Mouse (Mus musculus) urinary bladder, adult 2 months (tissue): ENCODE data around the gene Slfn8. TPM values are rescaled to one million over a fixed set of nuclear protein-coding genes. Genes with fewer than 3 reads are reported as not detected.
"Not testable (repeated sequence)": the region's sequence is repeated elsewhere in the genome, so short reads cannot be mapped to it uniquely, and the experiment has no call there.

ENCODE experiments used
- DNase-seq: peaks from one replicate; pipeline ENCODE4 v3.0.0; 2022; ENCODE audit warnings: low spot score
- polyA plus RNA-seq: library from polyadenylated mRNA; depleted of rRNA; stranded (reverse); fragments of >200 nt; gene quantifications from 2 replicates; pipeline ENCODE4 v1.2.3, GENCODE M21; 2012; rRNA removed

Gene Slfn8
- polyA plus RNA-seq, 1 experiment = 3.0 TPM

GRCm38 (mm10) chr11:82991469-82992166, 29.0 kb downstream of the Slfn8 start, which contains the start of gene Slfn9:
Gene Slfn9 (minus strand): TSS chr11:82991830.
- DNase-seq = peak; percentile 20

GRCm38 (mm10) chr11:82990612-82991385, 29.8 kb downstream of the Slfn8 start:
- DNase-seq = not testable (repeated sequence)

- DNase-seq = no peak
Observed at GRCm38 (mm10) chr11:82989357-82989756, 31.3 kb downstream of the Slfn8 start.

- no peak for DNase-seq
Observed at GRCm38 (mm10) chr11:82987621-82988020, 33.0 kb downstream of the Slfn8 start.

GRCm38 (mm10) chr11:82983193-82983592, 37.4 kb downstream of the Slfn8 start:
- DNase-seq = no peak

GRCm38 (mm10) chr11:82982409-82982808, 38.2 kb downstream of the Slfn8 start:
- not testable (repeated sequence) for DNase-seq

GRCm38 (mm10) chr11:82973916-82974315, 46.7 kb downstream of the Slfn8 start:
- DNase-seq = no peak

- DNase-seq = no peak
Observed at GRCm38 (mm10) chr11:82971590-82971974, 49.0 kb downstream of the Slfn8 start.

GRCm38 (mm10) chr11:82970712-82971589, 49.7 kb downstream of the Slfn8 start:
- DNase-seq = no peak

- no peak for DNase-seq
Observed at GRCm38 (mm10) chr11:82962215-82962614, 58.4 kb downstream of the Slfn8 start.

GRCm38 (mm10) chr11:82961743-82962142, 58.9 kb downstream of the Slfn8 start:
- DNase-seq = no peak

GRCm38 (mm10) chr11:82959613-82960012, 61.0 kb downstream of the Slfn8 start:
- DNase-seq = no peak

- no peak for DNase-seq
Observed at GRCm38 (mm10) chr11:82956925-82957324, 63.7 kb downstream of the Slfn8 start.

- DNase-seq = no peak
Observed at GRCm38 (mm10) chr11:82954631-82955030, 66.0 kb downstream of the Slfn8 start.

GRCm38 (mm10) chr11:82952612-82953542, 67.7 kb downstream of the Slfn8 start:
- no peak for DNase-seq

Other genes starting within 250 kb of the Slfn8 start
- 16.6 and 17.6 TPM in 2 replicates for gene Lig3, start 239.7 kb downstream of the Slfn8 start, polyA plus RNA-seq
- gene Rffl, start 149.6 kb downstream of the Slfn8 start, polyA plus RNA-seq = 13.7 and 14.6 TPM in 2 replicates
- 18.0 and 18.6 TPM in 2 replicates for gene Rad51d, start 130.2 kb downstream of the Slfn8 start, polyA plus RNA-seq
- 0.04 and 0.06 TPM in 2 replicates for gene Fndc8, start 128.7 kb downstream of the Slfn8 start, polyA plus RNA-seq
- 26.2 and 33.7 TPM in 2 replicates for gene Nle1, start 112.4 kb downstream of the Slfn8 start, polyA plus RNA-seq
- gene Unc45b, start 110.3 kb downstream of the Slfn8 start, polyA plus RNA-seq = 4.4 and 6.7 TPM in 2 replicates
- gene Slfn5, start 69.5 kb downstream of the Slfn8 start, polyA plus RNA-seq = 19.1 and 23.0 TPM in 2 replicates
- gene Slfn9, start 29.0 kb downstream of the Slfn8 start, polyA plus RNA-seq = 2.2 TPM in 2 replicates
- 13.5 and 13.8 TPM in 2 replicates for gene Slfn2, start 44.3 kb upstream of the Slfn8 start, polyA plus RNA-seq
- gene Slfn1, start 96.0 kb upstream of the Slfn8 start, polyA plus RNA-seq = 1.1 and 1.7 TPM in 2 replicates
- 1.0 and 1.1 TPM in 2 replicates for gene Slfn4, start 154.4 kb upstream of the Slfn8 start, polyA plus RNA-seq
- gene Slfn3, start 170.5 kb upstream of the Slfn8 start, polyA plus RNA-seq = 1.5 and 2.0 TPM in 2 replicates